Mouse (Mus musculus): ENCODE results near the gene Elf2. TPM values are rescaled to one million over a fixed set of nuclear protein-coding genes. Genes with fewer than 3 reads are reported as not detected.

Elf2 gene
- polyA plus RNA-seq, 1 experiment from 2014 or later, result 37.3 TPM

- Histone ChIP-seq H3K4me1 (ENCODE audit: control insufficient read depth, insufficient read depth, low read length) (no peaks in the 10 kb centered on the region), H3K4me2 (ENCODE audit: low read length) (no peak overlapping the region), H3K9me3 (ENCODE audit: control insufficient read depth, low read length) (no peaks in the 10 kb centered on the region), H3K4me3 (replicated peaks; ENCODE audit: low read depth, low read length) (no peak overlapping the region), H3K27me3 (ENCODE audit: control insufficient read depth, insufficient read depth, low read length) (no peaks in the 10 kb centered on the region), H3K27ac (replicated peaks; ENCODE audit: low read depth, low read length) (peak overlapping the region; percentile 50; the same call in 1 of the 2 replicates), H3K36me3 (ENCODE audit: control insufficient read depth, insufficient read depth, low read length) (0 out of 2 replicates have a peak, but pooled peaks cover 3% of the 10 kb centered on the region), H3K9ac (replicated peaks; ENCODE audit: low read length) (no peak overlapping the region)
- ATAC-seq (ENCODE audit: low FRiP score, low TSS enrichment), result peak; percentile 64; the same call in 1 of the 2 replicates
- WGBS, result 55% methylated on average over 11 of the region's 11 CpGs
- peak; percentile 93 for DNase-seq
Measured at GRCm38 (mm10) chr3:51288880-51289821, 51.3 kb downstream of the Elf2 start.

DNA sequence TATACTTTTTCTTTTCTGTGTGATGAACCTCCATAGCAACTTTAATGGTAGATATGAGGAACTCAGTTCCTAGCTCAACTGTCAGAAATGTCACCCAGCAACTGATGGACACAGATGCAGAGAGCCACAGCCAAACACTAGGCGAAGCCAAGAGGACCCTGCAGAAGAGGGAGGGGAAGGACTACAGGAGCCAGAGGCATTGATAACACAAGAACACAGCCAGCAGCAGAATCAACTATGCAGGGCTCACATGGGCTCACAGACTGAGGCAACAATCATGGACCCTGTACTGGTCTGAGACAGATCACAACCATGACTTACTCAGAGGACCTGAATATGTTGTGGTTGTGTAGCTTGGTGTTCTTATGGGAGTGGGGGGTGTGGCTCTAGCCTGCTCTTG is 56.1 kb downstream of the Elf2 start:
- no peak overlapping the region for H3K4me2 ChIP-seq (ENCODE audit: low read length)
- H3K4me3 ChIP-seq (replicated peaks; ENCODE audit: low read depth, low read length), result no peak overlapping the region
- H3K27me3 ChIP-seq (ENCODE audit: control insufficient read depth, insufficient read depth, low read length), result no peaks in the 10 kb centered on the region
- H3K4me1 ChIP-seq (ENCODE audit: control insufficient read depth, insufficient read depth, low read length), result no peaks in the 10 kb centered on the region
- DNase-seq, result no peak
- H3K9me3 ChIP-seq (ENCODE audit: control insufficient read depth, low read length), result no peaks in the 10 kb centered on the region
- no peak for ATAC-seq (ENCODE audit: low FRiP score, low TSS enrichment)
- H3K27ac ChIP-seq (replicated peaks; ENCODE audit: low read depth, low read length), result no peak overlapping the region
- no peaks in the 10 kb centered on the region for H3K36me3 ChIP-seq (ENCODE audit: control insufficient read depth, insufficient read depth, low read length)
- no peak overlapping the region for H3K9ac ChIP-seq (replicated peaks; ENCODE audit: low read length)
- WGBS, result 69% methylated on average over 1 of the region's 1 CpGs

- H3K4me1 ChIP-seq (ENCODE audit: control insufficient read depth, insufficient read depth, low read length), result peaks cover 7% of the 10 kb centered on the region
- H3K9ac ChIP-seq (replicated peaks; ENCODE audit: low read length), result no peak overlapping the region
- H3K4me3 ChIP-seq (replicated peaks; ENCODE audit: low read depth, low read length), result no peak overlapping the region
- 95% methylated on average over 4 of the region's 4 CpGs for WGBS
- no peaks in the 10 kb centered on the region for H3K9me3 ChIP-seq (ENCODE audit: control insufficient read depth, low read length)
- H3K36me3 ChIP-seq (ENCODE audit: control insufficient read depth, insufficient read depth, low read length), result no peaks in the 10 kb centered on the region
- no peak overlapping the region for H3K27ac ChIP-seq (replicated peaks; ENCODE audit: low read depth, low read length)
- H3K27me3 ChIP-seq (ENCODE audit: control insufficient read depth, insufficient read depth, low read length), result no peaks in the 10 kb centered on the region
- no peak for DNase-seq
- no peak for ATAC-seq (ENCODE audit: low FRiP score, low TSS enrichment)
- no peak overlapping the region for H3K4me2 ChIP-seq (ENCODE audit: low read length)
Measured at GRCm38 (mm10) chr3:51281727-51282126, 58.7 kb downstream of the Elf2 start.

DNA sequence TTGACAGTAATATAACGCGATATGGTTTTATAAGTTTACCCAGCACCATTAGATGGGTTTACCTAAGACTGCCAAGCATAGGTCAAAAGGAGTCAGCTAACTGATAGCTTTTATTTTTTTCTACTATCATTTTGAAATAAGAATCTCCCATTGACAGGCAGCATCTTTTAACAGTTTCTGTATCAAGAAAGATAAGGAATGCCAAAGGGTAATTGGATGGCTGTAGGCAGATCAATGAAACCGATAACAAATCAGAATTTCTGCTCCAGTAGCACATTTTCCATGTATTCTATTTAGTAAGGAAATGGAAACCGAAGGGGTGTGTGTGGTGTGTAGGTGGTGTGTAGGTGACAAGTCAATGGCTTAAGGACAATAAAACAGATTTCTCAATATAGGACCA is 62.0 kb downstream of the Elf2 start:
- 79% methylated on average over 4 of the region's 4 CpGs for WGBS
- no peak overlapping the region for H3K4me2 ChIP-seq (ENCODE audit: low read length)
- peaks cover 17% of the 10 kb centered on the region for H3K4me1 ChIP-seq (ENCODE audit: control insufficient read depth, insufficient read depth, low read length)
- H3K4me3 ChIP-seq (replicated peaks; ENCODE audit: low read depth, low read length), result no peak overlapping the region
- no peak overlapping the region; the same call in 1 of the 2 replicates for H3K9ac ChIP-seq (replicated peaks; ENCODE audit: low read length)
- DNase-seq (no peak), ATAC-seq (ENCODE audit: low FRiP score, low TSS enrichment) (no peak)
- no peak overlapping the region for H3K27ac ChIP-seq (replicated peaks; ENCODE audit: low read depth, low read length)
- H3K36me3 ChIP-seq (ENCODE audit: control insufficient read depth, insufficient read depth, low read length), result no peaks in the 10 kb centered on the region
- H3K27me3 ChIP-seq (ENCODE audit: control insufficient read depth, insufficient read depth, low read length), result no peaks in the 10 kb centered on the region
- H3K9me3 ChIP-seq (ENCODE audit: control insufficient read depth, low read length), result no peaks in the 10 kb centered on the region

- Histone ChIP-seq H3K36me3 (ENCODE audit: control insufficient read depth, insufficient read depth, low read length) (no peaks in the 10 kb centered on the region), H3K27me3 (ENCODE audit: control insufficient read depth, insufficient read depth, low read length) (no peaks in the 10 kb centered on the region), H3K4me3 (replicated peaks; ENCODE audit: low read depth, low read length) (peak overlapping the region; percentile 96), H3K9me3 (ENCODE audit: control insufficient read depth, low read length) (no peaks in the 10 kb centered on the region), H3K27ac (replicated peaks; ENCODE audit: low read depth, low read length) (peak overlapping the region; percentile 92), H3K4me1 (ENCODE audit: control insufficient read depth, insufficient read depth, low read length) (peaks cover 17% of the 10 kb centered on the region), H3K9ac (replicated peaks; ENCODE audit: low read length) (peak overlapping the region; percentile 79), H3K4me2 (ENCODE audit: low read length) (peak overlapping the region; percentile 79)
- ATAC-seq (ENCODE audit: low FRiP score, low TSS enrichment), result peak; percentile 62
- under 1% methylated on average over 74 of the region's 75 CpGs for WGBS
- peak; percentile 90 for DNase-seq
Measured at GRCm38 (mm10) chr3:51277201-51278150, 63.0 kb downstream of the Elf2 start.

- Histone ChIP-seq H3K4me2 (ENCODE audit: low read length) (peak overlapping the region; percentile 79), H3K27me3 (ENCODE audit: control insufficient read depth, insufficient read depth, low read length) (no peaks in the 10 kb centered on the region), H3K27ac (replicated peaks; ENCODE audit: low read depth, low read length) (peak overlapping the region; percentile 92), H3K9me3 (ENCODE audit: control insufficient read depth, low read length) (no peaks in the 10 kb centered on the region), H3K4me1 (ENCODE audit: control insufficient read depth, insufficient read depth, low read length) (peaks cover 17% of the 10 kb centered on the region), H3K9ac (replicated peaks; ENCODE audit: low read length) (peak overlapping the region; percentile 79), H3K36me3 (ENCODE audit: control insufficient read depth, insufficient read depth, low read length) (no peaks in the 10 kb centered on the region), H3K4me3 (replicated peaks; ENCODE audit: low read depth, low read length) (peak overlapping the region; percentile 96)
- under 1% methylated on average over 84 of the region's 93 CpGs for WGBS
- DNase-seq (peak; percentile 65), ATAC-seq (ENCODE audit: low FRiP score, low TSS enrichment) (peak; percentile 28)
Measured at GRCm38 (mm10) chr3:51276421-51277111, 63.9 kb downstream of the Elf2 start.

GRCm38 (mm10) chr3:51275956-51276398 is 64.5 kb downstream of the Elf2 start:
- Histone ChIP-seq H3K9me3 (ENCODE audit: control insufficient read depth, low read length) (no peaks in the 10 kb centered on the region), H3K9ac (replicated peaks; ENCODE audit: low read length) (peak overlapping the region; percentile 79), H3K27me3 (ENCODE audit: control insufficient read depth, insufficient read depth, low read length) (no peaks in the 10 kb centered on the region), H3K36me3 (ENCODE audit: control insufficient read depth, insufficient read depth, low read length) (no peaks in the 10 kb centered on the region), H3K4me1 (ENCODE audit: control insufficient read depth, insufficient read depth, low read length) (peaks cover 17% of the 10 kb centered on the region), H3K4me3 (replicated peaks; ENCODE audit: low read depth, low read length) (peak overlapping the region; percentile 96), H3K27ac (replicated peaks; ENCODE audit: low read depth, low read length) (peak overlapping the region; percentile 92), H3K4me2 (ENCODE audit: low read length) (peak overlapping the region; percentile 79)
- WGBS, result under 1% methylated on average over 33 of the region's 33 CpGs
- peak; percentile 98 for DNase-seq
- ATAC-seq (ENCODE audit: low FRiP score, low TSS enrichment), result peak; percentile 98

All from midbrain, embryonic 14.5 days (tissue).